In genomic region chr2:19275602-19276539, GRCm38 (mm10) we compare ENCODE assay signal across 8 mouse cellular contexts.
DNase-seq lines count a peak whose midpoint lies in the region; ATAC-seq and TF ChIP-seq lines count a peak whose summit lies in the region.

No protein-coding gene starts in this region.

- 0 out of 2 replicates have a peak overlapping the region, but pooled peaks have one; percentile 17 for H3K27ac ChIP-seq in embryonic facial prominence, embryonic 12.5 days
- no peak overlapping the region for H3K27ac ChIP-seq in limb, embryonic 11.5 days (replicated peaks; ENCODE audit: low read depth, low read length)
- H3K27ac ChIP-seq in midbrain, embryonic 13.5 days, result peak overlapping the region; percentile 81
- H3K27ac ChIP-seq in small intestine, adult 2 months (ENCODE audit: insufficient read depth, low read depth, low read length), result no peak overlapping the region

- peak; percentile 81 for DNase-seq in 3T3-L1 (ENCODE audit: low read depth, low spot score)
- DNase-seq in adrenal gland, postnatal 36 days, result peak; percentile 78 to 87
- DNase-seq in heart, adult 18-20 months, result peak; percentile 75 to 92
- peak; percentile 81 for DNase-seq in kidney, adult 18-20 months
- peak; percentile 85 for DNase-seq in limb, embryonic 11.5 days (ENCODE audit: low spot score)

- H3K9me3 ChIP-seq in embryonic facial prominence, embryonic 12.5 days, result no peaks in the 10 kb centered on the region
- no peaks in the 10 kb centered on the region for H3K9me3 ChIP-seq in limb, embryonic 11.5 days (ENCODE audit: control insufficient read depth, low read length)
- H3K9me3 ChIP-seq in midbrain, embryonic 13.5 days, result no peaks in the 10 kb centered on the region

- peak overlapping the region; percentile 61 for H3K4me2 ChIP-seq in embryonic facial prominence, embryonic 12.5 days (replicated peaks)
- peak overlapping the region; percentile 60 for H3K4me2 ChIP-seq in limb, embryonic 11.5 days (ENCODE audit: low read depth, severe bottlenecking)
- H3K4me2 ChIP-seq in midbrain, embryonic 13.5 days (replicated peaks), result peak overlapping the region; percentile 56

- 0 out of 2 replicates have a peak, but pooled peaks have one; percentile 28 for ATAC-seq in embryonic facial prominence, embryonic 12.5 days (ENCODE audit: insufficient number of reproducible peaks, insufficient read depth, low FRiP score, low TSS enrichment)
- peak; percentile 59; the same call in 1 of the 2 replicates for ATAC-seq in limb, embryonic 11.5 days (ENCODE audit: insufficient number of reproducible peaks, low FRiP score, low TSS enrichment, low read depth)
- peak; percentile 93 for ATAC-seq in midbrain, embryonic 13.5 days

- H3K27me3 ChIP-seq in embryonic facial prominence, embryonic 12.5 days, result peaks cover 9% of the 10 kb centered on the region; the same call in 1 of the 2 replicates
- 0 out of 2 replicates have a peak, but pooled peaks cover 2% of the 10 kb centered on the region for H3K27me3 ChIP-seq in limb, embryonic 11.5 days (ENCODE audit: control insufficient read depth, insufficient read depth, low read length)
- H3K27me3 ChIP-seq in midbrain, embryonic 13.5 days, result peaks cover 6% of the 10 kb centered on the region; the same call in 1 of the 2 replicates
- no peaks in the 10 kb centered on the region; the same call in 1 of the 2 replicates for H3K27me3 ChIP-seq in small intestine, adult 2 months (ENCODE audit: control insufficient read depth, insufficient read depth, low read length)

- H3K4me1 ChIP-seq in embryonic facial prominence, embryonic 12.5 days, result no peaks in the 10 kb centered on the region
- 0 out of 2 replicates have a peak, but pooled peaks cover 1% of the 10 kb centered on the region for H3K4me1 ChIP-seq in limb, embryonic 11.5 days (ENCODE audit: control insufficient read depth, insufficient read depth, low read length)
- no peaks in the 10 kb centered on the region for H3K4me1 ChIP-seq in midbrain, embryonic 13.5 days (replicated peaks)
- no peaks in the 10 kb centered on the region for H3K4me1 ChIP-seq in small intestine, adult 2 months (ENCODE audit: control insufficient read depth, insufficient read depth, insufficient read length, low read length)

- H3K36me3 ChIP-seq in embryonic facial prominence, embryonic 12.5 days, result no peaks in the 10 kb centered on the region
- no peaks in the 10 kb centered on the region for H3K36me3 ChIP-seq in limb, embryonic 11.5 days (ENCODE audit: control insufficient read depth, insufficient read depth, low read length)
- H3K36me3 ChIP-seq in midbrain, embryonic 13.5 days, result no peaks in the 10 kb centered on the region
- H3K36me3 ChIP-seq in small intestine, adult 2 months (ENCODE audit: control insufficient read depth, insufficient read depth, low read length), result no peaks in the 10 kb centered on the region

- TF ChIP-seq POLR2A in small intestine, adult 2 months (IDR thresholded peaks at IDR 0.05; ENCODE audit: low read depth, low read length), result no peak

- H3K4me3 ChIP-seq in embryonic facial prominence, embryonic 12.5 days, result peak overlapping the region; percentile 43
- H3K4me3 ChIP-seq in limb, embryonic 11.5 days (ENCODE audit: low read depth, low read length), result peak overlapping the region; percentile 35
- peak overlapping the region; percentile 41 for H3K4me3 ChIP-seq in midbrain, embryonic 13.5 days (replicated peaks)
- peak overlapping the region; percentile 39 for H3K4me3 ChIP-seq in small intestine, adult 2 months (ENCODE audit: low read depth, low read length)

- peak overlapping the region; percentile 48; the same call in 1 of the 2 replicates for H3K9ac ChIP-seq in embryonic facial prominence, embryonic 12.5 days
- peak overlapping the region; percentile 67 for H3K9ac ChIP-seq in limb, embryonic 11.5 days (ENCODE audit: low read length)
- peak overlapping the region; percentile 65 for H3K9ac ChIP-seq in midbrain, embryonic 13.5 days (replicated peaks)

- 8% methylated on average over 25 of the region's 25 CpGs for WGBS in embryonic facial prominence, embryonic 12.5 days
- WGBS in limb, embryonic 11.5 days, result 9% methylated on average over 25 of the region's 25 CpGs
- 13% methylated on average over 25 of the region's 25 CpGs for WGBS in midbrain, embryonic 13.5 days
- 7% methylated on average over 25 of the region's 25 CpGs for WGBS in small intestine, adult 2 months

- TF ChIP-seq CTCF in small intestine, adult 2 months (IDR thresholded peaks at IDR 0.05; ENCODE audit: extremely low read depth, insufficient read length, insufficient replicate concordance, low read depth, low read length), result peak; percentile 93

Comparison
In these comparisons a context has a peak if more than half of its experiments do, and no peak if none do; other contexts are left out.
1. ATAC-seq: peak in every context shown above with its lines; median percentile 93 in midbrain, embryonic 13.5 days; 59 in limb, embryonic 11.5 days; 28 in embryonic facial prominence, embryonic 12.5 days.
2. H3K27ac ChIP-seq: peak in embryonic facial prominence, embryonic 12.5 days (single experiment) and midbrain, embryonic 13.5 days (single experiment); none in limb, embryonic 11.5 days (single experiment) and small intestine, adult 2 months (single experiment).
3. Peak in every context shown above with its lines, with median percentiles within 50 percentile points of each other: DNase-seq, H3K4me2 ChIP-seq, H3K4me3 ChIP-seq and H3K9ac ChIP-seq.